Mouse (Mus musculus): ENCODE measurements around the gene Slc17a9. TPM values are rescaled to one million over a fixed set of nuclear protein-coding genes. Genes with fewer than 3 reads are reported as not detected.

Gene Slc17a9
- under 1 TPM in 1 of 2 experiments, not detected in 1; 0.28 TPM for polyA plus RNA-seq (2012; fragmentation: generic; extraction: Trizol)

DNA sequence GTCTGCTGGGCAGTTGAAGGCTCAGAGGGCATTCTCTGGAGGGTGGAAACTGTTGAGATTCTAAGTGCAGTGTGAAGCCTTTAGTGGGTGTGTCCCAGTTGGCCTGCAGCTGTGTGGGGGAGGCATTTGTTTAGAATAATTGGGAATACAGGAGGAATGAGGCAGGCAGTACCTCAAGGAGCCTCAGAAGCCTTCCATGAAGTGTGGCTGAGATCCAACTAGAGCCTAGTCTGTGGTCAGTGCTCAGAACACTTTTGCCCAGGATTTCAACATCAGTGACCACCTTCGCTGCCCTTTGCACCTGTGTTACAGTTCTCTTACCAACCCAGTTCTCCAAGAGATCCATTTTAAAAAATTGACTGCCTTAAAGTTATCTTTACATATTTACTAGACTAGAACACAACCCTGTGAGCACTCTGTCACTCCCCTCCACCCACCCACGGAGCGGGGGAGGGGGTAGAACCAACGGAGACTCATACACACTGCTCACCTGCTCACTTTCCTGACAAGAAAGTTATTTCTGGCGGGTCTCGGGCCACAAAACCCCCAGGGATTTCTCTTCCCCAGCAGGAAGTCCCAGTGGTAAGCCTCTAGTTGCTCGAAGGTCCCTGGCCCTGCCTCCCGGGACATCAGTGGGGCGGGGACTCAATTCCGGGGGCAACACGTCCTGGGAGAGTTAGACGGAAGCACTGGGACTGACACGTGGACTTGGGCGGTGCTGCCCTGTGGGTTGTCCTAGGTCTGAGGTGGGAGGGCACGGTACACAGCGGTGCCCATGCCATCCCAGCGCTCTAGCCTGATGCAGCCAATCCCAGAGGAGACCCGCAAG lies at the start of gene Slc17a9:
TSS of gene Slc17a9 (plus strand) at position 679 of the 829 bp plus-strand sequence.

DNA sequence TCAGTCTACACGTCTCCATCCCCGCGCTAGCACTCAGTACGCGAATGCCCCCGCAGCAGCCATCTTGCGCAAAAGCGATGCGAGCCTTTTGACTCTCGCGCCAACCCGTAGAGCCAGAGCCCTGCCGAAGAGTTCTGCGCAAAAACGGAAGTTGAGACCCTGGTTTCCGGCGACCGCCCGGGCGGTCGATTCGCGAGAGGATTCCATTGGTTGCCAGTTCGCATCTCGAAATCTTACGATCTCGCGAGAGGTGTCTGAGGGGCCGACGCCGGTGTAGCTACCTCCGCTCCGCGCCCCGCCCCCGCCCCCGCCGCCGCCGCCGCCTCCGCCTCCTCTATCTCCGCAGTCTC lies 15.2 kb upstream of the Slc17a9 start, which contains the start of the genes Dido1 and Gid8:
TSS of gene Dido1 (minus strand) at position 77 of the 350 bp plus-strand sequence.
TSS of gene Gid8 (plus strand) at position 195 of the 350 bp plus-strand sequence.

DNA sequence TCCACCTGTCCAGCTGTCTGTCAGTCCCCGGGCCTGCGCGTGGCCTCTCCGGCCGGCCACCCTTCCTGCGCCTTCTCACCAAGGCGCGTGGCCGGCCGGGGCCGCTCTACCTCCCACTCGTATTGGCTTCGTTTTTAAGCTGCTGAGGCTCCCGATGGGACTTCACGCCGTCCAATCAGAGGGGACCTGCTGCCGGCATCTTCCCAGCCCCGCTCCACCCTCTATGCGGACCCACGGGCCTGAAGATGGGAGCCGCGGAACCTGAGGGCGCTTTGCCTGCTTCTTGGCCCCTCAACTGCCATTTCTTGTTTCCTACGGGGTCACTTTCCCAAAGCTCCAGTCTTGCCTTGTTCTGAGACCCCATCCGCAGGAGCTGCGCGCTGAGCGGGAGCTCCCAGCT lies 51.7 kb downstream of the Slc17a9 start, which contains the start of gene Bhlhe23:
TSS of gene Bhlhe23 (minus strand) at position 108 of the 400 bp plus-strand sequence.

Other genes starting within 250 kb of the Slc17a9 start
- gene Ntsr1, start 225.3 kb upstream of the Slc17a9 start, polyA plus RNA-seq (2012; fragmentation: generic; extraction: Trizol): not detected
- 10 to 100 TPM in 1 of 2 experiments, 1 to 10 TPM in 1; 4.5 to 13.7 TPM for gene Mrgbp, start 144.0 kb upstream of the Slc17a9 start, polyA plus RNA-seq (2012; fragmentation: generic; extraction: Trizol)
- gene Ogfr, start 136.0 kb upstream of the Slc17a9 start, polyA plus RNA-seq (2012; fragmentation: generic; extraction: Trizol): 10 to 100 TPM; 41.1 to 83.0 TPM
- 1 to 10 TPM in 1 of 2 experiments, under 1 TPM in 1; 0.16 to 1.4 TPM for gene Col9a3, start 127.5 kb upstream of the Slc17a9 start, polyA plus RNA-seq (2012; fragmentation: generic; extraction: Trizol)
- gene Tcfl5, start 82.6 kb upstream of the Slc17a9 start, polyA plus RNA-seq (2012; fragmentation: generic; extraction: Trizol): not detected
- gene Dido1, start 15.3 kb upstream of the Slc17a9 start, polyA plus RNA-seq (2012; fragmentation: generic; extraction: Trizol): 1 to 10 TPM in 1 of 2 experiments, under 1 TPM in 1; 0.96 to 8.3 TPM
- 10 to 100 TPM; 12.0 to 35.0 TPM for gene Gid8, start 15.1 kb upstream of the Slc17a9 start, polyA plus RNA-seq (2012; fragmentation: generic; extraction: Trizol)
- gene Bhlhe23, start 51.6 kb downstream of the Slc17a9 start, polyA plus RNA-seq (2012; fragmentation: generic; extraction: Trizol): not detected
- gene Ythdf1, start 195.7 kb downstream of the Slc17a9 start, polyA plus RNA-seq (2012; fragmentation: generic; extraction: Trizol): 10 to 100 TPM in 1 of 2 experiments, 1 to 10 TPM in 1; 8.9 to 21.8 TPM
- not detected for gene Birc7, start 203.8 kb downstream of the Slc17a9 start, polyA plus RNA-seq (2012; fragmentation: generic; extraction: Trizol)
- gene Nkain4, start 229.4 kb downstream of the Slc17a9 start, polyA plus RNA-seq (2012; fragmentation: generic; extraction: Trizol): not detected
- gene Arfgap1, start 242.0 kb downstream of the Slc17a9 start, polyA plus RNA-seq (2012; fragmentation: generic; extraction: Trizol): 10 to 100 TPM; 25.6 to 47.4 TPM

Measured in C3H10T1/2 (cell line).